Comparison of ENCODE assay signal across 16 mouse cellular contexts in genomic region chr8:8064074-8064473, GRCm38 (mm10).
"Had no signal": no experiment of that assay in that cellular context is flagged by ENCODE, and none has a peak within 500 bp of the region (broad histone marks: within the 10 kb centered on the region; RNA-seq: fewer than 3 reads in every experiment).

No protein-coding gene starts in this region.

- DNase-seq: lung, adult 18-20 months; lung, embryonic 14.5 days; lung, postnatal 10 days; lung, postnatal 4 days; midbrain, embryonic 14.5 days; right cerebral cortex, postnatal 14 days; thymus, postnatal 14 days; thymus, postnatal 36 days had no signal

- H3K4me3 ChIP-seq: midbrain, embryonic 10.5 days; midbrain, embryonic 12.5 days; myocyte; neural tube, embryonic 13.5 days; neural tube, embryonic 15.5 days; stomach, embryonic 15.5 days had no signal

- H3K4me1 ChIP-seq: midbrain, embryonic 10.5 days; midbrain, embryonic 12.5 days; neural tube, embryonic 13.5 days; neural tube, embryonic 15.5 days; stomach, embryonic 15.5 days had no signal

- H3K9ac ChIP-seq: lung, embryonic 14.5 days; midbrain, embryonic 12.5 days; neural tube, embryonic 13.5 days; neural tube, embryonic 15.5 days; stomach, embryonic 15.5 days had no signal

- H3K27ac ChIP-seq: midbrain, embryonic 10.5 days; midbrain, embryonic 12.5 days; neural tube, embryonic 13.5 days; neural tube, embryonic 15.5 days; stomach, embryonic 15.5 days; stomach, postnatal 0 days had no signal

- ATAC-seq: midbrain, embryonic 16.5 days had no signal

- H3K27me3 ChIP-seq: midbrain, embryonic 12.5 days; neural tube, embryonic 13.5 days; neural tube, embryonic 15.5 days; stomach, embryonic 15.5 days had no signal

- H3K4me2 ChIP-seq: lung, embryonic 14.5 days; midbrain, embryonic 12.5 days; neural tube, embryonic 13.5 days; neural tube, embryonic 15.5 days; stomach, embryonic 15.5 days had no signal

- H3K36me3 ChIP-seq: midbrain, embryonic 10.5 days; midbrain, embryonic 12.5 days; neural tube, embryonic 13.5 days; neural tube, embryonic 15.5 days; stomach, embryonic 15.5 days had no signal

- H3K9me3 ChIP-seq: midbrain, embryonic 10.5 days; midbrain, embryonic 12.5 days; neural tube, embryonic 13.5 days; neural tube, embryonic 15.5 days; stomach, embryonic 15.5 days had no signal
